Mouse (Mus musculus) spleen, adult 2 months (tissue): ENCODE measurements around the gene Prpsap1. TPM values are rescaled to one million over a fixed set of nuclear protein-coding genes. Genes with fewer than 3 reads are reported as not detected.

Source experiments
- DNase-seq, 2 experiments: peaks; one replicate each; pipeline versions ENCODE4 v3.0.0 to v3.0.0-alpha.2; 2012 to 2021; ENCODE audit warnings: low spot score in 2 of 2, low read depth in 1 of 2
- H3K27ac ChIP-seq: fragments of 200-500 bp; 2 replicates; pipeline ENCODE4 v1.5.1; 2012; ENCODE audit warnings: low read length, inconsistent platforms; ENCODE audit not compliant: insufficient read depth
- H3K27me3 ChIP-seq: fragments of 200-500 bp; 2 replicates; pipeline ENCODE4 v1.6.1; 2012; ENCODE audit warnings: mild to moderate bottlenecking, moderate library complexity, low read length, inconsistent platforms; ENCODE audit not compliant: control insufficient read depth, insufficient read depth
- H3K36me3 ChIP-seq: fragments of 200-500 bp; 2 replicates; pipeline ENCODE4 v1.6.1; 2012; ENCODE audit warnings: mild to moderate bottlenecking, low read length, inconsistent platforms; ENCODE audit not compliant: control insufficient read depth, insufficient read depth
- H3K4me1 ChIP-seq: fragments of 200-500 bp; 2 replicates; pipeline ENCODE4 v1.6.1; 2011; ENCODE audit warnings: inconsistent platforms; ENCODE audit not compliant: control insufficient read depth, insufficient read depth, insufficient read length
- H3K4me3 ChIP-seq: fragments of 200-500 bp; 2 replicates; pipeline ENCODE4 v1.5.1; 2011; ENCODE audit warnings: mild to moderate bottlenecking, inconsistent platforms; ENCODE audit not compliant: insufficient read depth, insufficient read length; ENCODE audit errors: extremely low read depth
- CTCF ChIP-seq: fragments of 200-500 bp; IDR thresholded peaks from 2 replicates; pipeline ENCODE4 v1.5.1; 2011; ENCODE audit warnings: mild to moderate bottlenecking, inconsistent platforms; ENCODE audit not compliant: insufficient read depth, insufficient read length, insufficient replicate concordance; ENCODE audit errors: extremely low read depth
- POLR2A ChIP-seq: fragments of 200-500 bp; IDR thresholded peaks from 2 replicates; pipeline ENCODE4 v1.6.1; 2011; ENCODE audit warnings: low read depth, low read length, inconsistent platforms
- WGBS: fragments of 180-500 bp; shearing (Covaris S2); methylation state at CpG from one replicate; pipeline ENCODE4 v1.1.7; 2018; 5-methylcytosine and 5-hydroxymethylcytosine counted together
- polyA plus RNA-seq: library from polyadenylated mRNA; depleted of rRNA; stranded (reverse); fragments of >200 nt; gene quantifications from 2 replicates; pipeline ENCODE4 v1.2.3, GENCODE M21; 2012

Gene Prpsap1
- polyA plus RNA-seq, 1 experiment: 62.1 TPM

DNA sequence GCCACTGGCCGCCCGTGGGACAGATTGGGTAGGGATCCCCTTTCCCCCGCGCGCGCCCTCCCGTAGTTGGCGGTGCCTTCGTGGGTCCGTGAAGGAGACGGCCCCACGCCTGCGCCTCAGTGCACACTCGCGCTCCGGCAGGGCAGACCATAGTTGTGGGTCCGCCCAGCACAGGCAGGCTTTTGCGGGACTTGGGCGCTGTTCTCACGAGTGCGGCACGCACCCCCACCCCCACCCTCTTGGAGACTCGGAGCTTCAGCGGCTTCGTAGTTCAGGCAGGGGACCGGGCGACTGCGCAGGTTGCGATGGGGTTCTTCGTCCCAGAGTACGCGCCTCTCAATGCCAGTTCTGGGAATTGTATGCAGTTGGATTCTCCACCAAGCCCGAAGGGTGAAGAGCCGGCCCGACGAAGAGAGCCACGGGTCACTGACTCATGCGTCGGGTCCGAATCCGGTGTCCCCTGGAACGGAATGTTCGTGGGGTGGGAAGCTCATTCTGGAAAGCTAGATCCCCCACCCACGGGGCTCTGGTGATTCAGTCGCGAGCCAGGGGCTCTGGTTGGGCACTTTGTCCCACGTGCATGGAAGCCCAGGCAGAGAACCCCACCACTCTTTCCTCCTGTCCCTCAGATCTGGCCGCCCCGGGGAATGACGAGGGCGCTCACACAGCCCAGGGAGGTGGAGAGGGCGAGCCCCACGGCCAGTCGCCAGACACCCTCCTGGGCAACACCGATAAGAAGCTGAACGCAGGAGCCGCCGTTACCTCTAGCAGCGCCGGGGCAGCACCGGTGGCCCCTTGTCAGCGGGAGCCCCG, 39.5 kb upstream of the Prpsap1 start:
- Histone ChIP-seq H3K4me1 (peaks cover 16% of the 10 kb centered on the region), H3K4me3 (peak overlapping the region; percentile 48)
- 1% methylated on average over 63 of the region's 63 CpGs for WGBS

DNA sequence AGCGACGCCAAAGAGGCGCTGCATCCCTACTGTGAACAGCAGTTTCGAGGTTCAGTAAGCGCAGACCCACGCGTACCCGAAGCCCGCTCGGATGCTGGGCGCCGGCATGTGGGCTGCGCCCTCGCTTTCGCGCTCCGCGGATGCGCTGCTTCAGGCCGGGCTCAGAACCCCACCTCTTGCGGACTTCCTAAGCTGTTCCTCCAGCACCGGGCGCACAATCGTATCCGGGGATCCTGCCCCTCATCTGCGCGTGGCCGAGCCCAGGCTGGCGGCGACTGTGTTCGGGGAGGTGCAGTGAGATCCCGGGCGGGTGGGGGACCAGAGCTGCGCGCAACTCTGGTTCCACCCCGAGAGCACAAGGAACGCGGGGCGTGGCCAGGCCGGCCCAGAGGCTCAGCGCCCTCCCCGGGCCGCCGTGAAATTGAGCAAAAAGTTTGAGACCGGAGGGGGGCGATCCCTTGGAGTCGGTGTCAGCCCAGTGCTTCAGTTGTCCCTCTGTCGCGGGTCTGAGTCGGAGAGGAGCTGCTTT, 38.9 kb upstream of the Prpsap1 start:
- TF ChIP-seq CTCF: no peak
- no peak for TF ChIP-seq POLR2A
- Histone ChIP-seq H3K4me1 (peaks cover 16% of the 10 kb centered on the region), H3K4me3 (peak overlapping the region; percentile 48), H3K27ac (peak overlapping the region; percentile 24; the same call in 1 of the 2 replicates), H3K27me3 (peaks cover 24% of the 10 kb centered on the region), H3K36me3 (no peaks in the 10 kb centered on the region)
- WGBS: under 1% methylated on average over 49 of the region's 50 CpGs
- DNase-seq: peak in 1 of 2 experiments; percentile 22

More for the DNA sequence above, 39.5 kb upstream of the Prpsap1 start:
- H3K27me3 ChIP-seq: peaks cover 24% of the 10 kb centered on the region
- H3K27ac ChIP-seq: peak overlapping the region; percentile 63; the same call in 1 of the 2 replicates
- H3K36me3 ChIP-seq: peaks cover 4% of the 10 kb centered on the region
- no peak for TF ChIP-seq POLR2A
- no peak for DNase-seq

DNA sequence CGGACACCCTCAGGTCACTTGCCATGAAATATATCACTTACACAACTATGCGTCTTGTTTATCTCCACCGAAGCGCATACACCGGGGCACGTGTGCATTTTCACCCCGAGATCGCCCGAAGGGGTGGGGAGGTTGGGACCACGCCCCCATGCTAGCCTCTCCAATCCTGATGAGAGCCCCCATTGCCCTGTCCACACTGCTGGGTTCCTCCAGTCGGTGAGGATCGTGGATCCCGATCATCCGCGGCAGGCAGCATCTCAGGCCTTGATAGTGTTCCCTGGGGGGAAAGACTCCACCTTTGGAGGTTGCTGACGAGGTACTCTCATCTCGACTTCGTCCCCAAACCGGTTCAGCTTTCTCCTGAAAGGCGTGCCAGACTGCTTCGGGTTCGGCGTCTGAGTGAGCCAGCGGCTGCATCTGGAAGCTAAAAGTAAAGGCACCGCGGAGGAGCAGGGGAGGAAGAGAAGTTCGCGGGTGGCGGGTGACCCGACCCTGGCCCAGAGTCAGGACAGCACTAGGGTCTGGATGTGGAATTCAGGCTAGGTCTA, 38.3 kb upstream of the Prpsap1 start:
- WGBS: 3% methylated on average over 30 of the region's 30 CpGs
- Histone ChIP-seq H3K27me3 (peaks cover 24% of the 10 kb centered on the region), H3K36me3 (no peaks in the 10 kb centered on the region), H3K4me3 (peak overlapping the region; percentile 48), H3K4me1 (peaks cover 16% of the 10 kb centered on the region), H3K27ac (peak overlapping the region; percentile 24; the same call in 1 of the 2 replicates)
- no peak for DNase-seq
- TF ChIP-seq CTCF: no peak
- TF ChIP-seq POLR2A: no peak

DNA sequence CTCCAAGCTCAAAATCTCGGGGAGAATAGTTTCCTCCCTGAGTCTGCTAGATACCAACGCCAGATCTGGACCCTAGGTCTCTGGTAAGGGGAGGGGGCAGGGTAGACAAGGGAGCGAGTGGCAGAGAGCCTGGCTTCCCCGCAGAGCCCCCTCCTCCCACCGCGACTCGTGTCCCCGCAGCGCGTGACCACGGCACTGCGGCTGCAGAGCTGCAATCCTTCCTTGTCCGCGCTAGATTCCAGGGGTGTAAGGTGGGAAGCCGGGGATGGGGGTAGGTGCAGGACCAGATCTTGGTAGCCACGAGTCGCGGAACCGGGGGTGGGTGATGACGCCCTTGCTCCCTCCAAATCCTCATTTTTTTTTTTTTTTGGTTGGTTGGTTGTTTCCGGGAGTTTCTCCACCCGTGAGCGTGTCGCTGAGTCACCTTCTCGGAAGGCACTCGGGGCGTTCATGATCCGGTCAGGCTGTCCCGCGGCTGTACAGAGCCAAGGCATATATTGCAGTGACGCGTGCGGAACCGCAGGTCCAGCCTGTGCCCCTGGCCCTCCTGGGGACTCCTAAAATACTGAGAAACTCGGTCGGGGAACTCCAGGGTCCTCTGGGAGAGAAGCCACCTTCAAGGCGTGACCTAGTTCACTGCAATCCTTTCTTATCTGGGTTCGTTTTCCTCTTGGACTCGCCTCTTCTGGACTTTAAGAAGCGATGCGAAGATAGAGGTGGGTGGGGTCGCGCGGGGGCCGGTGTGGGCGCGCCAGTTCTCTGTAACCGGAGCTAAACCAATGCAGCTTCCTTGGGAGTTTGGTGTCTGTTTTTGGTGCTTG, 37.6 kb upstream of the Prpsap1 start:
- Histone ChIP-seq H3K27me3 (peaks cover 24% of the 10 kb centered on the region), H3K36me3 (no peaks in the 10 kb centered on the region), H3K4me3 (no peak overlapping the region; the same call in 1 of the 2 replicates), H3K4me1 (peaks cover 16% of the 10 kb centered on the region), H3K27ac (no peak overlapping the region)
- 3% methylated on average over 48 of the region's 48 CpGs for WGBS
- TF ChIP-seq POLR2A (no peak), CTCF (no peak)
- no peak for DNase-seq

DNA sequence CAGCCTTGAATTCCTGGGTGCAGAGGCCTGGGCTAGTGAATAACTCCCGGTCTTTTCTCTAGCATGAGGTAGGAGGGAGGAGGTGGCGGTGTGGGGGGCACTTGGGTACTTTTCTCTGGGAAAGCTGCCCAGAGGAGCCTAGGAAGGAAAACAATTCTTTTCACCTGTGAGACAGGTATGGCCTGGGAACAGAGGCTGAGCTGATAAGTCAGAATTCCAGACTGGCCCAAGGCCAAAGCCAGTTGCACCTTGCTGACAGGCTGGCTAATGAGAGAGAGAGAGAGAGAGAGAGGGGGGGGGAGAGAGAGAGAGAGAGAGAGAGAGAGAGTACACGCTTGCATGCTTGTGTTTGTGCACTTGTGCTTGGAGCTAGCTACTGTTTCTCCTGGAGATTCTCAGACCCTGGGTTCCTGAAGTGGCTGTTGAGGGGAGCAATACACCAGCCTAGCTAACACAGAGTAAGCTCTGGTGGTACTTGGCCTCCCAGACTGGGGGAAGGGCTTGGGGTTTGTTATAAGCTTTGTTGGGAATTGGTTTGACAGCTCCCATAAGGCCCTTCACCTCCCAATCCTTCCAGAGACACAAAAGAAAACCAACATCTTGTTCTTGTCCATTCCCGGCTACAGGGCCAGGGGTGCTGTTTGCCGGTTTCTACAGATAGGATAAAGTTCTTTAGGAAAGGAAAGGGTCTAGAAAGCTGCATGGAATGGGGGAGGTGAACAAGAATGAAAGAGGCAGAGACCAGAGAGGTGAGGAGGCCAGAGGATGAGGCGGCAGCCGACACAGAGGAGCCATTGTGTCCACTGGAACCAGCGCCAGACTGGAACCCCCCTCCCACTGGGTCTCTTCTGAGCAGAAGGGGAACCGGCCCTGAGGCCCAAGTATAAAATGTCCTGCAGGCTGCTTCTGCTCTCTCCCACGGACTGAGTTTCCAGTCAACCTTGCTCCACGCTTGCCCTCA, 36.5 kb upstream of the Prpsap1 start, which contains the start of gene Sphk1:
Gene Sphk1 (plus strand): TSS at position 739 of the 961 bp plus-strand sequence.
- 63% methylated on average over 11 of the region's 11 CpGs for WGBS
- H3K27me3 ChIP-seq: peaks cover 24% of the 10 kb centered on the region

More for the DNA sequence above, 36.5 kb upstream of the Prpsap1 start, which contains the start of gene Sphk1:
- TF ChIP-seq CTCF (no peak), POLR2A (no peak)
- Histone ChIP-seq H3K27ac (no peak within 1 kb of the TSS), H3K4me1 (peaks cover 16% of the 10 kb centered on the region), H3K4me3 (no peak within 1 kb of the TSS; the same call in 1 of the 2 replicates), H3K36me3 (no peaks in the 10 kb centered on the region)
- DNase-seq: no peak
